Mouse (Mus musculus) thymus, adult 2 months (tissue): Measurements from ENCODE around the gene Dhcr24.

ENCODE experiments used
- CTCF ChIP-seq: fragments of 200-500 bp; IDR thresholded peaks from 2 replicates; pipeline ENCODE4 v1.5.1; 2012; ENCODE audit warnings: mild to moderate bottlenecking, control low read depth, low read length, moderate library complexity, borderline replicate concordance; ENCODE audit not compliant: control insufficient read depth, poor library complexity, insufficient read depth; ENCODE audit errors: extremely low read depth
- POLR2A ChIP-seq: fragments of 200-500 bp; IDR thresholded peaks from 2 replicates; pipeline ENCODE4 v1.6.1; 2012; ENCODE audit warnings: mild to moderate bottlenecking, low read length, control low read depth, moderate library complexity; ENCODE audit not compliant: control insufficient read depth, poor library complexity, insufficient read depth; ENCODE audit errors: extremely low read depth

- TF ChIP-seq CTCF (no peak), POLR2A (no peak)
These were observed 3.6 kb upstream of the Dhcr24 start for GRCm38 (mm10) chr4:106557262-106557661.
